Mouse (Mus musculus) embryo, embryonic 11 days (tissue): ENCODE measurements around the gene Fam241b.
"Not testable (repeated sequence)": the region's sequence is repeated elsewhere in the genome, so short reads cannot be mapped to it uniquely, and the experiment has no call there.

Experiments used
- DNase-seq: peaks from one replicate; pipeline ENCODE4 v3.0.0-alpha.2; 2015

The Fam241b gene

GRCm38 (mm10) chr10:62128316-62128951 is 15.3 kb downstream of the Fam241b start:
- no peak for DNase-seq

DNA sequence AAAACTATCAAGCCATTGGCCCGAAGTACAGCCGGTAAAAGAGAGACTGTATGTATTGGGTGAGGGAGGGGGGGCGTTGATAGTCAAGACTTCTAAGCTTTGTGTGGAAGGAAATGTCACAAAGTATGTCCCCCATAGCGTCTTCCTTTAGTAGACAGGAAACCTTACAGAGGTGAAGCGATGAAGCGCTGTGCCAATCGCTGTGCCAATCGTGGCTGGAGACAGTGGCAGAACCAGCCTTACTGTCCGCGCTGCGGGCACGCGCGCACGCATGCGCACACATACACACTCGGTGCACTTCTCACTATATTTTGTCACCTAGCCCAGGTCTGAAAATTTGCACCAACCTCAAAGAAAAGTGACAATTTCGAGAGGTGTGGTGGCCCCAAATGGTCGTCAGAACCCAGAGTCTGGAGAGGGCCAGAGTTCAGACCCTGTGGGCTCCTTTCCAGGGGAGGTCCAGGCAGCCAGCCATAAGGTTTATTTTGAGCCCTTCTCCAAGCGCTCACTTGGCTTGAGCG is 15.9 kb downstream of the Fam241b start:
- no peak for DNase-seq

GRCm38 (mm10) chr10:62127137-62127536 is 16.6 kb downstream of the Fam241b start:
- no peak for DNase-seq

DNA sequence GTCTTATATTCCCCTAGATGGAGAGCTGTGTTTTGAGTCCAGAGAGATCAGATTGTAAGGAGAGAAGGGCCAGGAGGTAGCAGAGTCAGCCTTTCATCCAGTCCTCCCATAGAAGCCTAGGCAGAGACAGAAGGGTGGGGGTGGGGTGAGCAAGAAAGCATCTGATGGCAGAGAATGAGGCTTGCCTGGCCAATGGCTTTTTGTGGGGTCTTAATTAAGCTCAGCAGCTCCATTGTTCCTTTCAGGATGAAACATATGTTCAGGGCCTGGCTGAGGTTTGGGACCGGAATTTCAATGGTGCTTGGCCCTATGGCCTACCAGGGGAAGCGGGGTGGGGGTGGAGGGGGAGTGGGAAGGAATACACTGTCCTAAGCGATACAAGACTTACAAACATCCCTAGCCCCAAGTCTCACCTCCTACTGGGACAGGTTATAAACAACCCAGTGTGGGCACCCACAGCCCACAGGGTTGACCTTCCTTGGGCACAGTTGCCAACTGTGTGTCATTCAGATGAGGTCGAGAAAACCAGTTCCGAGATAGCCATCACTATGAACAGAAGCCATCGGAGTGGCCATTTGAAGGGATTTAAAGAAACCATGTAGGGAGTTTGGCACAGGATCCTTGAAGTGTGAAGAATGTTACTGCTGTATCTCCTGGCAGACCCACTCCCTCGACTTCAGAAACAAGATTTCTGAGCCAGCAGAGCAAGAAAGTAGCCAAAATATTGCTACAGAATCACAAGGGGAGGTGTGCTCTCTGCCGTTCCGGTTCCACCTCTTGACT is 29.7 kb downstream of the Fam241b start:
- peak; percentile 28 for DNase-seq

DNA sequence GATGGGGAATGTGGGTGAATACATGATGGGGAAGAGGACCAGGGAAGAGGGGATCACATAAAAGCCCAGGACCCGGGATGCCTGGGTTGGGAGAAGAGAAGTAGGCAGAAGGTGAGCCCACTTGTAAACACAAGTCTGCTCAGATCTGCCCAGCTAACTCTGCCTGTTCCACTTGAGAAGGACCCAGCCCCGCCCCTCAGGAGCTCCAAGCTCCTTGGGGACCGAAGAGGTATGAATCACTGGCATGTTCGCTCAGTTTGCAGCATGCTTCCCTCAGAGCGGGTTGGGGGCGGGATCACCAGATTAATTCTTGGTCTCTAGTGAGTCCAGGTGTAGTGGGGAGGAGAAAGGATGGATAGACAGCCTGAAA is 32.5 kb downstream of the Fam241b start:
- DNase-seq: no peak

DNA sequence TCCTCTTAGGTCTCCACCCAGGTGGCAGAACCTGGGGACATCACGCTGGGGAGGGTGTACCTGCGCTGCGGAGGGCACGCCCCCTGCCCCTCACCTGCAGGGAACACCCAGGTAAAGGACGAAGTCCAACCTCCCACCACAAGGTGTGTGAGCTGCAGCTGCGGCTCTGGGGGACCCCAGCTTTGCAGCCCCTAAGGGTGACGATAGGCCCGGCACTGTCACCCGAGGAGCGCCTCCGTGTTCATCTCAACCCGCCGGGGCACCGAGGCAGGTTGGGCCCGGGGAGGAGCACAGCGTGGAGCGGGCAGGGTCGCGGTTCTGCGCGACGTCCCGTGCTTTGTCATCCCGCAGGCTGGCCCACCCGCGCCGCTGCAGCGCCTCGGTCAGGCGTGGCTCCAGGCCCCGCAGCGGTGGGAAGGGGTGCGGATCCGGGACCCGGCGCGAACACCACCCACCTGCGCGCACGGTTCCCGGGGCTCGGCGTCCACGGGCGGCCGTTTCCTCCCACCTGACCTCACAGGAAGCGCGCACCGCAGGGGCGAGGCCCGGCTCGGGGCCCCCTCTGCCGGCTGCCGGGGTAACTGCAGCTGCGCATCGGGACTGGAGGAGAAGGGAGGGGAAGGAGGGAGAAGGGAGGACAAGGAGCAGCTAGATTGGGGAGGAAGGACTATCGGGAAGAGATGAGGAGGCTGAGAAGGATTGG is 33.1 kb downstream of the Fam241b start:
- DNase-seq: peak; percentile 88

- DNase-seq: no peak
Measured at GRCm38 (mm10) chr10:62107048-62107447, 36.7 kb downstream of the Fam241b start.

DNA sequence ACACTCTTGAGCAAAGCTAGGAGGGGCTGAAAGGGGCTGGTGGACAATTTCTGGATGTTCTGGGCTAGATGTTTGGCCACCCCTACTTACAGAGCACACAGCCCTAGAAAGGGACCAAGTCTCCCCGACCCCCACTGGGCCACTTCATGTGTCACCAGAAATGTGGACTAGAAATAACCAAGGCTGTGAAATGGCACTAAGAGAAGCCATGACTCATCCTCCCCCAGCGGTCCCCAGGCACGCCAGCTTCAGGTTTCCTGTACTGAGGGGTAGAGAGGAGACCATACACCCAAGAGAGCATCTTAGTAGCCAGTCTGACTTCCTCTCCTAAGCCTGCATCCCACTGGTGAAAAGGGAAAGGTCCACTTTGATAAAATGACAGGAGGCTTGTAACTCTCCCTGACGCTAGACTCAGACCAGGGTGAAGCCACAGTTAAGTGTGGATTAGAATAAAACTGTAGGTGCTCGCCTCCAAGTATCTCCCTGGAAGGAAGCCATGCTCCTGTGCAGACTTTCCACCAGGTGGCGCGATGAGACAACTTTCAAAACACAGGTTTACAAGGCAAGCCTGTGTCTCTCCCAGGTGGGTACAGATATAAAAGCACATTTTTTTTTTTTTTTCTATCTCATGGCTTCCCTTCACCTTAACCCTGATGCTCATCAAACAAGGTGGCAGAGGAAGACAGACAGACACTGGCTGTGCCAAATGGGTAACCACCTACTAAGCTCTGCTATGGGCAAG is 38.7 kb downstream of the Fam241b start:
- DNase-seq: peak; percentile 76

- DNase-seq: peak; percentile 91
Measured at GRCm38 (mm10) chr10:62101504-62102439, 41.9 kb downstream of the Fam241b start.

GRCm38 (mm10) chr10:62099749-62100403 is 43.8 kb downstream of the Fam241b start:
- DNase-seq: peak; percentile 52

- no peak for DNase-seq
Measured at GRCm38 (mm10) chr10:62094401-62094800, 49.3 kb downstream of the Fam241b start.

- DNase-seq: no peak
Measured at GRCm38 (mm10) chr10:62093903-62094302, 49.8 kb downstream of the Fam241b start.

DNA sequence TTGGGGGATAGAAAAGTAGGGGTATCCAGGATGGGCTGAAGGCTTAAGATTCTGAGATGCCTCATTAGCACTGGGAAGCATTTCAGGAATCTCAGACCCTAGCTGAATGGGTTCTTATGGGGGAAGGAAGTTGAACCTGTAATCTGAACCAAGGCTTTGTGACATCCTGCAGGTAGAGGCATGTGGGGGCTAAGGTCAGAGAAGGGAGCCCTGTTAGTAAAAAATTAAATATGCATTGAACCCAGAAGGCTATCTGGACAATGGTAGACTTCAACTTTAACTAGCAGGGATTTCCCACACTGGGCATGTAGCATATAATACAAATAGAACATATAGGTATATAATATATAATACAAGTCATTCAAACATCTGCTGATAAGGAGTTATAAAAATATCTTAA is 54.2 kb downstream of the Fam241b start:
- DNase-seq: no peak

GRCm38 (mm10) chr10:62089071-62089470 is 54.6 kb downstream of the Fam241b start:
- DNase-seq: no peak

DNA sequence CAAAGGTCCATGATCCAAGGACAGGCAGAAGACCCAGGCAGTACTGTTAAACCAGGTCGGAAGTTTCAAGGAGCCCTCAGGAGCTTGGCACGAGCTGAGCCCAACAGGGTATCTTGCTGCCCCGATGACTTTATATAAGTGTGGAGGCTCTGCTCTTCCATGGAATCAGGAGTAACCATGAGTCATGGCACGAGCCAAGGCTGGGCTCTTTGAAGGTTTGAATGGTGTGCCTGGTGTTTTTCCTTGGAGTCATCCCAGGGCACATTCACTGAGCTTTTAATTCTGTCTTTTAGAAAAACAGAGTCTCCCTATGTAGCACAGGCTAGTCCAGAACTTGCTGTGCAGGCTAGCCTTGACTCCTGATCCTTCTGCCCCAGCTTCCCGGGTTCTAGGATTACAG is 55.3 kb downstream of the Fam241b start:
- no peak for DNase-seq

DNA sequence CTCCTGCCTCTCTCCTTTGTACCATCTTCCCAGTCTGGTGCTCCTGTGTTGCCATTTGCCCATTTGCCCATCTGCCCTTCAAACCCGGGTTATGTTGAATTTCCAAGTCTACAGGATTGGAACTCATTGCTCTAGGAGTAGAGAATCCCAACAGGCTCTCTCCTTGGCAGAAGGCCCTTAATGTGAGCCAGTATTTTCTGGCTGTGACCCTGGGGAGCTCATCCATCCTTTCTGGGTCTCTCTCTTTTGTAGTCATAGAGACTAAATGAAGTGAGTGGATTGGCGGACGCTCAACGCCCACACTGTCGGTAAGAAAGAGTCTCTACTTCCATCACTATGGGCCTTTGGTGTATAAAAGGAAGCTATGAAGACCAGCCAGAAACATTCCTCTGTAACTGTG is 56.9 kb downstream of the Fam241b start:
- DNase-seq: no peak

GRCm38 (mm10) chr10:62086044-62086443 is 57.7 kb downstream of the Fam241b start:
- no peak for DNase-seq

DNA sequence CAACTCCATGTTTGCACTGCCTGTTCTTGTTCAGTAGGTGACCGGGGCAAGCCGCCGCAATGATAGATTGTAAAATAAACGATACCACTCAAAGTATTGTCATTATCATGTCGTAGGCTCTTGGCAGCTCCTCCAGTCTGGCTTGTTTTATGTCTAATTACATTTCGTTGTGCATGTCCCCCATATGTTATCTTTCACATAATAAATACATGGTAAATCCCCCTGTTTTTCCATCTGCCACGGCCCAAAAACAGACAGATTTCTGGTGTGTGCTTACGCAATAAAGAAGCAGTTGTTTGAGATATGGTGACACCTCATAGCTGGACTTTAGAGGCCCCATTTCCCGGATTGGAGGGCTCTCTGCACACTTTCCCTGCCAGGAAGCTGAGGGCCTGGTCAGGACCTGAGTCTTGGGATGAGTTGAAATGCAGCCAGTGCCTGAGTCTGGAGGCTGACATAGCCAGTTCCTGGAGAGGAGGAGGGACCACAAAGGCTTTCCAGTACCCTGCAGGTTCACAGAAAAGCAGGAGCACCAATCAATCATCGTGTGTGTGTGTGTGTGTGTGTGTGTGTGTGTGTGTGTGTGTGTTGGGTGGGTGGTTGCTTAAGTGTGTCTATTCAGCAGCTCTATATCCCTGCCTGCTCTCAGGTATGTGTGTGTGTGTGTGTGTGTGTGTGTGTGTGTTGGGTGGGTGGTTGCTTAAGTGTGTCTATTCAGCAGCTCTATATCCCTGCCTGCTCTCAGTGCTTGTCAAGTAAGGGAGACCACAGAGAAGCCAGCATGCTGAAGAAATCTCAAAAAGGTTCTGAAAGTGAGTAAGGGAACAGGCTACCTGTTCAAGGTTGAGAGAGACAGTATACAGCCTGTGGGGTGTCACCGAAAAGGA is 67.2 kb downstream of the Fam241b start:
- no peak for DNase-seq

GRCm38 (mm10) chr10:62071346-62071745 is 72.4 kb downstream of the Fam241b start:
- not testable (repeated sequence) for DNase-seq

- DNase-seq: no peak
Measured at GRCm38 (mm10) chr10:62070636-62071035, 73.1 kb downstream of the Fam241b start.
